Mouse (Mus musculus) telencephalon, adult 2 months (tissue): ENCODE measurements around the gene Olfr279.
"Not testable (repeated sequence)": the region's sequence is repeated elsewhere in the genome, so short reads cannot be mapped to it uniquely, and the experiment has no call there.

ENCODE experiments used
- DNase-seq: peaks from one replicate; pipeline ENCODE4 v3.0.0-alpha.2; 2011; ENCODE audit warnings: low read depth, low spot score

The Olfr279 gene

DNA sequence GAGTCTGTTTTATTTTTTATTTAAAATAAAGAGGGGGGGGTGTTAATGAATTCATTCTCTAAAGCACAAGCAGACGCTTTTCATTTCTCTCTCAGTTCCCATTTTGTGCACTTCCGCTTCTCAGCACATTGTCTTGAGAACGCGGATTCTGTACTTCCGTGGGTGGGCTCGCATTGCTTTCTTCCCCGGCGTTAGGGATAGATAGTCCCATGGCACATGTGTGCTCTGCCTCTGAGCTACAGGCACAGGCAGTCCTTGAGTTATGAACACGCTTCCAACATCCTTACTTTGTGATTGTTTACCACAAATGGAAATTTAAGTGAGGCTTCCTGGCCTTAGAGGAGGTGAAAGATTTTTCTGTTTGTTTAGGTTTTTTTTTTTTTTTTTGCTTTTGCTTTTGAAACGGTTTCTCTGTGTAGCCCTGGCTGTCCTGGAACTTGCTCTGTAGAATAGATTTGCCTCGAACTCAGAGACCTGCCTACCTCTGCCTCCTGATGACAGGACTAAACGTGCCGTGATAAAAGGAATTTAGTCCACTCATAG, 19.3 kb downstream of the Olfr279 start:
- no peak for DNase-seq

DNA sequence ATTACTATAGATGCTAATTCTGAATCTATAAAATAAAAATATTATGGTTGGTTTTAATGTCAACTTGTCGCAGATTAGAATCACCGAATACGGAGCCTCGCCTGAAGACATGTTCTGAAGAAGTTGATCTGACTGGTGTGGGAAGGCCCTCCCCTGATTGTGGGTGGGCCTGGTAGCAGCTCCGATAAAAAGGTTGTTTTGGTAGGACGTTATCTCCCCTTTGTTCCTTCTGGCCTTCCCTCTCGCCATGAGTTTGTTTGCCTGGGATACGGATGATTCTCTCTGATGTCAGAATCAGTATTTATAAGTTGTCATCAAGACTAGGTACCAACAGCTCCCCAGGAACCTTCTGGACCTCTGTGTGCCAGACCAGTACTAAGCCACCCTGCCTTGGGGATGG, 20.0 kb downstream of the Olfr279 start:
- no peak for DNase-seq

DNA sequence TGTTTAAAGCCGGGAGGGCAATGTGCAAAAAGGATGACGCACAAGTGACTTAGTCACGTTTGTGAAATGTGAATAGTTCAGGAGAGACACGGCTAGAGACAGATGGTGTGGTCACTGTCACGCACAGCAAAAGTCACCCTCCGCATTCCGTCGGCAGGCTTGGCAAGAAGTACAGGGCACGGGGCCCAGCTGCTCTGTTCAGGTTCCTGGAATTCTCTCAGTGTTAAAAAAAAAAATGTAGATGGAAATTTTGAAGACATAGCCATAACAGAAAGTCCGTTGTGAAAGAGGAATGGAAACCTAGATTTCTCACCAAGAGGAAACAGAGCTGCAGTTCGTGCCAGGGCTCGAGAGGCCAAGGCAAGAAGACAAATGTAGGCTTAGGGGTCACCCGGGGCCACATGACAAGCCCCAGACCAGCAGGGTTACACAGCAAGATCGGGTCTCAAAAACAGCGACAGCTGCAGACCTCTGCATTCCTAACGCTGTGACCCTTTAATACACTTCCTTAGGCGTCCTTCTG, 20.7 kb downstream of the Olfr279 start:
- no peak for DNase-seq

DNA sequence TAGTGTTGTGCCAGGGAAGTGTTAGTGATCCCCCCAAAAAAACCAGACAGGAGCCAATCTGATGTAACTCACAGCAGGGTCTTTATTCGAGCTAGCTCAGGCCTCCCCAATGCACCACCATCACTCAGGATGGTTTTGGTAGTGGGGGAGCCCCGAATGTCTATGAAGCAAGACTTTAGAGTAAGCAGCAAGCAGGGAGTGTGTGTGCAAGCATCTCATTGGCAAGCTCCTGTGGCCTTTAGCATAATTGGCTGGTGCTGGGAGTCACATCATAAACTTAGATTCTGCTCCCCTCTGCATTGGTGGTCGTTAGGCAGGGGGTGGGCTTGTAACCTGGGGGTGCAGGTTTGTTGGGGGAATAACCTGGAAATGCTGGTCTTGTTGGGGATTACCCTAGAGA, 21.5 kb downstream of the Olfr279 start:
- not testable (repeated sequence) for DNase-seq

DNA sequence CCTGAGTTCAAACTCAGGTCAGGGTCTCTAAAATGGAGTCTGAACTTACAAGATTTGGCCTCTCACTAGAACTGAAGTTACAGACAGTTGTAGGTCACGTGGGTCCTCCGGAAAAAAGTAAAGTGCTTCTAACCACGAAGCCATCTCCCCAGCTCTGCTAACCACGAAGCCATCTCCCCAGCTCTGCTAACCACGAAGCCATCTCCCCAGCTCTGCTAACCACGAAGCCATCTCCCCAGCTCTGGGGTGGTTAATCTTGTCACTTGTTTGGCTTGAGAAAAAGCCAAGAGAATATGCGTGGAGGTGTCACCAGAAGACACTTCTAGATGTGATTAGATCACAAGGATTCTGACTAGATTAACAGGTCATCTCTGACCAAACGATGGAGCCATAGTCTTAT, 21.9 kb downstream of the Olfr279 start:
- no peak for DNase-seq

DNA sequence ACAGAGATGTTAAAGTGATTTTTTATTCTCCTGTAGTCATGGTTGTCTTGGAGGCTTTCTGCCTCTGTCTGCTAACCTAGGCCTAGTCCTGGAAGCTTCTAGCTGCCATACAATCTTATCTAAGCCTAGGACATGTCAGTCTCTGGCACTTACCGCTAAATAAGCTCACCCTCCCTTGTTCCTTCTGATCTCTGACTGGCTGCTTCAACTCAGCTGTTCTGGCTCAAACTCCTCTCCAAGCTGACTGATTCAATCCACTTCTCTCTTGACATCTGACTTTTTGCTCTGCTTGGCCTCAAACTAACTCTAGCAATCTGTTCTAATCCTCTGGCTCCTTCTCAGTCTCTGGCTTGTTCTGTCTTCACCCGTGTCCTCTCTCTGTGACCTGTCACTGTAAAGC, 22.6 kb downstream of the Olfr279 start:
- not testable (repeated sequence) for DNase-seq

DNA sequence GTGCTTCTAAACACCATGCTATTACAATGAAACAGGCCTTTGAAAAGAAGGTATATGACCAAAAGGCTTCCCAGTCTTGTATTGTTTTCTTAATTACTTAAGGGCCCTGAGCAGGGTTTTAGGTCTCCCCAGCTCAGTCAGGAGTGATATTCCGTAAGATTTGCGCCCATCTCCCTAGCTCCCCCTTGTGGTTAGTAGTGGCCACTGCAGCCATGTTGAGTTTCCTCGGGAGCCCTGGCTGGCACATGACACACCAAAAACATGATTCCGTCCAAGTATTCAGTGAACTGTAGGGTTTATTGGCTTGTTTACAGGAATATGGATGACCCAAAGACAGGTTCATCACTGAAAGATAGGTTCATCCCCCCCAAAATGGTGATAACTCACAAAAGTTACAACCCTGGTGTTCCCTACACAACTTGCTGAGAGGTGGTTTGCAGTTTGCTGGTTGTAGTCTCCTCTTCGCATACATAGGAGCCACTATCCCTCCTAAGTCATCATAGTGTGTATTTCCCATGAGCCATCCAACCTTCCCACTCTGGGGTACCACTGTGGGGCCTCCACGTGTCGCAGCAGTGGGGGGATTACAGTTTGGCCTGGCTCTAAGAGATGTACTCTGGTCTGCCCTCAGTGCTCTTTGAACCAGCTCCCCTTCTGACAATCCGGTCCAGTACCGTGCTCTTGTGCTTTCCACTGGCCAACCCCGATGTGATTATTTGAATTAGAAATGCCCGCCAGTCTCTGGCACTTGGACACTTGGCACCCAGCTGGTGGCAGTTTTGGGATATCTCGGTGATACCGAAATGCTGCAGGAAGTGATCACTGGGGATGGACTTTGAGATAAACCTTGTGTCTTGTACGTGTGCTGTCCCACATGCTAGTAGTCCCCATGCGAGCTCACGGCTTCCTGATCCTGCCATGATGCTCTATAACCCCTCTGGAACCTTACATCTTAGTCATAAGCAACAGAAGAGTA, 25.5 kb downstream of the Olfr279 start:
- no peak for DNase-seq

DNA sequence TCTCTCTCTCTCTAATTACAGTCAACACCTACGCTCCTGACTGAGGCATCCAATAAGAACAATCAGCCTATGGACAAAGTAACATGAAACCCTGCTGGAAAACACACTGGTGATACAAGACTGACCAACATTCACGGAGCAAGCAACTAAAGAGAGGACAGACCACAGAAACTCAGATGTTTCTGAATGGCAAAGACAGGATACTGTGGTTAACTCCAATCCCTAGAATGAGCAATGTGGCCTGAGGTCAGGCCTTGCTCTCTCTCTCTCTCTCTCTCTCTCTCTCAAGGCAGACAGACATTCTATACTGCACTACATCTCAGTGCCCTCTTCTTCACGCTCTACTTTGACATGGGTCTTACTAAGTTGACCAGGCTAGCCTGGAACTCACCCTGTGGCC, 29.0 kb downstream of the Olfr279 start:
- no peak for DNase-seq

DNA sequence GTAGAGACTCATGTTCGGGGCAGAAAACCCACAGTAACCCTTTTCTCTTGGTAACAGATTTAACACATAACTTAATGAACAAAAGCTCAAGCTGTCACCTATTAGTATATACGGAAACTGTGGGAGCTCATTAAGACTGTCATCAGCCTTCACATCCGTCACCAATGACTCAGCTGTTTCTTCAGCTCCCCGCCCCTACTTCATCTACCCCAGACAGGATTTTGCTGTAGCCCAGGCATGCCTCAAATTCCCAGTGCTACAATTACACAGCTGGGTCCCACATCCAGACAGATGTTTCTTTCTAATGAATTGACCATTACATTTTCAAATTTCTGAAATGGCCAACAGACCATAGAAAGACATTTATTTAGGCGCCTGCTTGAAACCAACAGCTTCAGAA, 33.9 kb downstream of the Olfr279 start:
- DNase-seq = no peak

DNA sequence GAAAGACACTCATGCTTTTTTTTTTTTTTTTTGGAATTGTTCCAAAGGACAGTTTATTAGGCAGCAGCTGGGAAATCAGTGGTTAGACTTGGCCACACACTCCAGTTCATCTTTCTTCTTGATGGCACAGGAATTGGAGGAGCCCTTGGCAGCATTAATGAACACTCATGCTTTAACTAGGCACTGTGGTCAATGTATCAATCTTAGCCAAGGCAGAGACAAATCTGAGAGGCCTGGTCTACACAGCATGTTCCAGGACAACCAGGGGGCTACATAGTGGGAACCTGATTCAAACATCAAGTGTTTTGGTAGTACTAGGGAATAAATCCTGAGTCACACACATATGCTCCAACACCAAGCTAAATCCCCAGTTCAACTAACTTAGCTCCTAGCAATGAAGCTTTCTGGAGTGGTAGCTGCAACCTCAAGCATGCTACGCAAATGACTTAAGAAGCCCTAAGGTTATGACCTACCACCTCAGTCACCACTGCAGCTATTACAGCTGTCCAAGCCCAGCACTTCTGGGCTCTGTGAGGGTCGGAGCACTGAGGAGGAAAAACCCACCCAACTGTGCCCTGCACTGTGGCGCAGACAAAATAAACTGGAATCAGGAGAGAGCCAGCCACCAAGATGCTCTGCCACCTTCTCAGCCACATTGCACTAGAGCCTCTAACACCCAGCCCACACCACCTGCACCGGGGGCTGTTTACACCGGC, 35.0 kb downstream of the Olfr279 start:
- DNase-seq = no peak

DNA sequence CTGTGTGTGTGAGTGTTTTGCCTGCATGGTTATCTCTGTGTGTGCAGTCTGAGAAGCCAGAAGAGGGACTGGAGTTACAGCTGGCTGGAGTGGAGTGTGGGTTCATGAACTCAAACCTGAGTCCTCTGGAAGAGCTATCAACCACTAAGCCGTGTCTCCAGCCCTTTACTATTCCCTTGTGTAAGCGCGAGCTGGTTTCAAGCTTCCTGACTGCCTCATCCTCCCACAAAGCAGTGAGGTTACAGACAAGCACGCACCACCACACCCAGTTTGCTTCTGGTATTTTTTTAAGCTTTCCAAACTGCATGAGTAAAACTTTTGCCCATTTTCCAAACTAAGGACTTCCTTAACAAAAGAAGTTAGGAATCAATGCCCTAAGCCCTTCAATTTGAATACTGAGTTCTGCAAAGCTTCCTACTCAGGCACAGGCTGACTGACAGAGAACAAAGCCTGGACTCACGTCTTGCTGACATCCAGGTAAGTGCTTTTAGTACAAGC, 35.9 kb downstream of the Olfr279 start:
- no peak for DNase-seq

DNA sequence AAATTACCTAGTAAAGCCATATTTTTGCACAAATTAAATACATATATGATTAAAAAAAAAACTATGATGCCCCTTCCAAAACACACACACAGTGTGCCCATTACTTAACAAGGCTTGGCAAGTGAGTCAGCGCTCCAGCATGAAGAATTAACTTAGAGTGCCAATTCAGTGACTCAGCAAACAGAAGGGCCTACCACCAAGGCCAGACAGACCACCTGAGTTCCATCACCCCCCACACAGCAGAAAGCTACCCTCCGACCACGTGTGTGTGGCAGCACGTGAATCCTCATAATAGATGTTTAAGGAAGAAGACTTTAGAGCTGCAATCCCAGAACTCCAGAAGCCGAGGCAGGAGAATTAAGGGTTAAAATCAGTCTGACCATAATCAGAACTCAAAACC, 40.1 kb downstream of the Olfr279 start:
- no peak for DNase-seq

DNA sequence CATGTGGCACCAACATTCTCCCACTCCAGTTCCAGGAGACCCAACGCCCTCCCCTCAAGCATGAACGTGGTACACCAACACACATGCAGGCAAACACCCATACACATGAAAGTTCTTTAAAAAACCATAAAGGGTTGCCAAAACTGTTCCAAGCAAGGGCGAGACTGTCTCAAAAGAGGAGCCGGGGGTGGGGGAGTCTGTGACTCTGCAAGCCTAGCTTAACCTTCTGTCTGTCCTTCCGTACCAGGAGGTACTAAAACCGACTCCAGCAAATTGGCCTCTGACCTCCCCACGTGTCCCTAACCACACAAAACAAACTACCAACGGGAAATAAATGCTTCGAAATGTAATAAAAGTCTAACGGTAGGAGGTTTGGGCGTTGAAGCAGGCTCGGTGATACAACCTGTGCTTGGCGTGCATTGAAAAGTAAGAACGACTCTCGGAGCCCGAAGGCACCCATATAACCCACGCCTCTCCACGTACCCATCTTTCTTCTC, 40.9 kb downstream of the Olfr279 start:
- no peak for DNase-seq

DNA sequence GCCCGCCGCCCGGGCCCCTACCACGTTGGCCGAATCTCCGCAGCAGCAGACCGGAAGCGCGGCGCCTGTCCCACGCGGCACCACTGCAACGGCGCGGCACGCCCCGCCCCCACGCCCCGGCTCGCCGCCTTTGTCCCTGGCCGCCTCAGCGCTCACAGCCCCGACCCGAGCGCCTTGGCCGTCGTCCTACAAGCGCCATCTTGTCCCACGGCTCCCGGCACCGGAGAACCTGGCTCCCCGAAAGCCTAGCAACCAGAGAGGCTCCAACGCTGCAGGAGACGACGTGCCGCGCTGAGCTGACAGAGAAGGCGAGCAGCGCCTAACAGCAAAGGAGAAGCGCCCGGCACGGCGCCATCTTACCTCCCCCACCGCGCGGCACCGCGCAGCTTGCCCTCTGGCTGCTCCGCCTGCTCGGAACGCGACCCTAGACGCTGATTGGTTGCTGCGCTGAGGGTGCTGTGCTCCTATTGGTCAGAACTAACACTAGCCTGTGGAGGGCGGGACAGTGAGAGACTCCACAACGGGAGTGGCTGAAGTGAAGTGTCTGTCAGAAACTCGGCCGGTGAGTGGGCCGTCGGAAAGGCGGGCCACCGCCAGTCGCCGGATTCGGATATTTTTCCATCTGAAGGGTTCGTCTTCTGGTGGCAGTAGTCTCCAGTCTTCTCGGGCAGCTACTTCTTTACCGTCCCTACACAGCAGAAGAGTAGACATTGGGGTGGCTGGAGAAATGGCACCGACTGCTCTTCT, 41.9 kb downstream of the Olfr279 start, which contains the start of gene Kansl2:
Gene Kansl2, minus strand, starts transcription at position 384 of the 747 bp plus-strand sequence.
- peak; percentile 99 for DNase-seq

DNA sequence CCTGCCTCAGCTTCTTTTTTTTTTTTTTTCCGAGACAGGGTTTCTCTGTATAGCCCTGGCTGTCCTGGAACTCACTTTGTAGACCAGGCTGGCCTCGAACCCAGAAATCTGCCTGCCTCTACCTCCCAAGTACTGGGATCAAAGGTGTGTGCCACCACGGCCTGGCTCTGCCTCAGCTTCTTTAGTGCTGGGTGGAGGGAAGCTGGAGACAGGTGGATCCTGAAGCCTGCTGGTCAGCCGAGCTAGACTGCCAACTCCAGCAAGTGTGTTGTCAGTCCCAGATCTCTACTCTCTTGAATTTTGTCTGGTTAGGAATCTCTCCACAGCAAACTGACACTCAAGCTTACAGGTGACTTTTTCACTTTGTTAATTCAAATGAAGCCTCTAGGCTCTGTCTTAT, 43.7 kb downstream of the Olfr279 start:
- no peak for DNase-seq

DNA sequence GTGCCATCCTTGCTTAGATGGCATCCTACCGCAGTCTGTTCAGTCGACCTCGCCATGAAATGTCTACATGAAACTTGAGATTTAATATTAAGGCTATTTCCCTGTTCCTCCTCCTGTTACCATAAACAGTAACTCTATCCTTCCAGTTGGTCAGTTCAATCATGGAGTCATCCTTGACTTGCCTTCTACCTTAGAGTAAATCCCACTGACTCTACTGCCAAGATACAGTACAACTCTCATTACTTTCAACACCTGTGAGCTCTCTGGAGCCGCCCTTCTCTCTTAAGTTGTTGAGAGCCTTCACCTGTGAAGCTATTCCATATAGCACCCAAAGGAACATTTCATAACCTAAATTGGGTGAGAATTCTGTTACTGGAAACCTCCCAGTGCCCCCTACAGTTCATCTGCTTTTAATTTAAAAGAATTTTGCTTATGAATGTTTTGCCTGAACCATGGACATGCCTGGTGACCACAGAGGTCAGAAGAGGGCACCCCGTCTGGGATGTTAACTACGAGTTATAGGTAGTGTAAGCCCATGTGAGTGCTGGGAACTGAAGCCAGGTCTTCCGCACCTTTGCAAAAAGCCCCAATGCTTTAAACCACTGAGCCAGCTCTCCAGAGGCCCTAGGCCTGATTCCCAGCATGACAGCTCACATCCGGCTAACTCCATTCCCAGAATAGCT, 44.8 kb downstream of the Olfr279 start:
- DNase-seq = no peak

DNA sequence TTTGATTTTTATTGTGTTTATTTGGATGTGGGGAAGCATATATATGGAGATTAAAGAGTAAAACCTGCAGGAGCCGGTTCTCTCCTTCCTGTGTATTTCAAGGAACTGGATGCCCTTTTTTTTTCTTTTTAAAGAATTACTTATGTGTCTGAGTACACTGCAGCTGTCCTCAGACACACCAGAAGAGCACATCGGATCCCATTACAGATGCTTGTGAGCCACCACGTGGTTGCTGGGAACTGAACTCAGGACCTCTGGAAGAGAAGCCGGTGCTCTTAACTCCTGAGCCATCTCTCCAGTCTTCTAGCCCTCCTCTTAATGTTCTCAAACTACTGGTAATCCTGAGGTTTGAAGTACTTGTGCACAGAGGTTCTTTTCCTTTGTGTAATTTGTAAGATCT, 45.7 kb downstream of the Olfr279 start:
- no peak for DNase-seq

DNA sequence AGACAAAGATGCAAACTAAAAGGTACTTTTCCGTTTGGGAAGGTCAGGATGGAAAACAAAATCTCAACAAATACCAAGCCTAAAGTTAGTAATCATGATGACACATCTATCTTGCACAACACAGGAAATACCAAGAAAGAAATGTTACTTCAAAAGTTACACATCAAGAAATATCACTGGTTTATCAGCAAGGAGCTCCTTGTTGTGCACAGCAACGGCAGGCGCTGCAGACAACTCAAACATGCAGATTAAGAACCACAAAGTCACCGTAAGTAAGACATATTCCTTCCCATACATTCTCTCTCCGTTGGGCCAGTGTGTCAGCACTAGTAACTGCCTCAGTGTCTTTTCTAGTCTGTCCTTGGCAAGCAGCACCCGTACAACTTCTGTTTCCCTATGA, 48.9 kb downstream of the Olfr279 start:
- no peak for DNase-seq

DNA sequence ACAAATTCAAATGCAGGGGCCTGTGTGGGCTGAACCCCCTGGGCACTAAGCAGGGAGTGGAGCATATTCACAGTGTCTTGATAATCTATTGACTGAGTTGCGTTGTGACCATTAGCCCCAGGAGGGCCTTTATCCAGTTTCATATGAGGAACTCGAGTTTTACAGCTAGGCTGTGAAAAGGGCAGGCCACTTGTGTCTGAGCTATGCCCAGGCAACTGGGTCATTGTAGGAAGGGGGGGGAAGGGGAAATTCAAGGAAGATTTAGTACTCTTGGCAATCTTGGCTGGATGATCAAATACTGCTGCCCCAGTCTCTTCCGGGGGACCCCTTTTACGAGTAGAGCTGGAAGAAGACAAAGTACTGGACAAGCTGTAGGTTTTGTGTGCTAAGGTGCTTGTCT, 51.1 kb downstream of the Olfr279 start:
- DNase-seq = no peak

DNA sequence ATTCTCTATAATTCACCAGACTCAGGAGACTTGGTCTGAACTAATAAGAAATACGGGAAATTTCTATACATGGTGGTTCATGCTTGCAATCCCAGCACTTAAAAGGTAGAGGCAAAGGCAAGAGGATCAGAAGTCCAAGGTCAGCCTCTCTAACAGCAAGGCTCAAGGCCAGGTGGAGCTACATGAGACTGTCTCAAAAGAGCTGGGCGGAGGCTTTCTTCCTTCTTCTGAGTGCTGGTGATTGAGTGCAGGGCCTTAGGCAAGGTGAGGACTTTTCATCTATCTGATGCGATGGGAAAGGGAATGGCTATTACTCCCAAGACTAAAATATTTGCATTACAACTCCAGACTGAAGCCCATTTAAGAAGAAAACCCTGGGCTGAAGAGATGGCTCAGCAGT, 52.9 kb downstream of the Olfr279 start:
- DNase-seq = no peak

DNA sequence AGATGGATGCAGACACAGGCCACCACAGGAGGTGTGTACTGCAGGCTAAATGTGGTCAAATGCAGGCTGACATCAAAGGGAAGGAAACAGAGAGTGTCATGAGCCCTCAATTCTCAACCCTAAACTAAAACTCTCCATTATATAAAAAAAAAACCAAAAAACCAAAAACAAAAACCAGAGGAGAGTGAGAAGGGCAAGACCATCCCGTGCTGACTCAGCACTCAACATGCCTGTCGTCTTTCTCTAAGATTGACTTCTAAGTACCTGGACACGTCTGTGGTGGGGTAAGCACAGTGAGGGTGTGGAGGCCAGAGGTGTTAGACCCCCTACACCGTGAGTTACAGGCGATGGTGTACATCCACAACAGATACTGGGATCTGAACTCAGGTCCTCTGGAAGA, 54.6 kb downstream of the Olfr279 start:
- no peak for DNase-seq
